Mouse (Mus musculus): Measurements from ENCODE around the gene Tmem145.

DNA sequence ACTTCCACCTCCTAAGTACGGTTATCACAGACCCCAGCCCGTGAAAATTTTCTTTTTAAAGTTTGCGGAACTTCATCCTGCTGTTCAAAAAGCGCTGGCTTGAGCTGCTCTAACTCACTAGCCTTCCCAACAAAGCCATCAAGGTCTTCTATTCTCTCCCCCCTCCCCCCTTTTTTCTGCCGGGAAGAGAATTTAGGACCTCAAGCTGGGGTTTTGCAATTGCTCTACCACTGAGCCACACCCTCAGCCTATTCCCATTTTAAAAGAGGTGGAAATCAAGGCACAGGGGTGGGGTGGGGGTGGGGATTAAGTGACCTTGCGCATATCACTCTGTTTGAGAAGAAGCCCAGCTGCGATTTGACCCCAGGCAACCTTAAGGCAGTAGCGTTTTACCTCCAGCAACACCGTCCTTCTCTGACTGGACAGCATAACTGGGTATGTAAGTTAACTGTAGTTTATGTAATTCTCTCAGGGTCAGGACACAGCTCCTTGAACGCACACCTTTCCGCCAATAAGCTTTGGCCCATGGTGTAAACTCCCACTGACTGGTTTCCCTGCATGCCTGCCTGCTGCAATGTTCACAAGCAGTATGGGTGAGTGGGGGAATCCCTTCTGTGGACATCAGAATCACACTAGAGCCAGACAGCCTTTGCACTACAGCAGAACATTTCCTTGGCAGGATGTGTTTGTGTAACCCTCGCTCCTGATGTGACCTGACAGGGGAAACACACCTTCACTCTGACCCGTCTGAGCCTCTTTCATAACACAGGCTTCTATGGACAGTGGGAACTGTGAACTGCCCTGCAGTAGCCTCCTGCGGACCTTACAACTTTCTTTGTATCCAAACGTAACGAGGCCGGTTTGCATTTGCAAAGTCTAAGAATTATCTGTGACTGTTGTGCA, 41.7 kb upstream of the Tmem145 start:
- no peak for TF ChIP-seq CTCF (IDR thresholded peaks at IDR 0.05; ENCODE audit: low read depth)
- TF ChIP-seq EP300 (IDR thresholded peaks at IDR 0.05; ENCODE audit: low read depth): no peak

All from heart, postnatal 0 days (tissue).